Mouse (Mus musculus): ENCODE results near the gene Sh3pxd2b. TPM values are rescaled to one million over a fixed set of nuclear protein-coding genes. Genes with fewer than 3 reads are reported as not detected.
A peak's percentile ranks its signal among the peaks of the same experiment; 100 is the strongest.

Sh3pxd2b gene
- total and polyA plus RNA-seq, 2 experiments from 2014 or later: 3.3 to 12.4 TPM

- no peak overlapping the region for H3K4me3 ChIP-seq (ENCODE audit: low read depth, low read length)
- no peak overlapping the region for H3K27ac ChIP-seq (ENCODE audit: low read depth)
- no peak overlapping the region for H3K4me2 ChIP-seq (ENCODE audit: low read depth, low read length)
- no peak for ATAC-seq (ENCODE audit: insufficient read depth, low read depth)
- no peaks in the 10 kb centered on the region for H3K36me3 ChIP-seq (replicated peaks; ENCODE audit: control insufficient read depth, insufficient read depth, low read length)
- no peak overlapping the region for H3K9ac ChIP-seq (replicated peaks; ENCODE audit: low read depth, low read length)
- WGBS: 80% methylated on average over 3 of the region's 3 CpGs
- H3K4me1 ChIP-seq (ENCODE audit: control insufficient read depth, insufficient read depth): no peaks in the 10 kb centered on the region
- no peak for DNase-seq (ENCODE audit: low spot score)
- H3K27me3 ChIP-seq (ENCODE audit: control insufficient read depth, insufficient read depth, low read length): no peaks in the 10 kb centered on the region
- TF ChIP-seq CTCF (IDR thresholded peaks at IDR 0.05; ENCODE audit: low read depth): no peak
- no peak for TF ChIP-seq EP300 (IDR thresholded peaks at IDR 0.05; ENCODE audit: low read depth)
- H3K9me3 ChIP-seq (replicated peaks; ENCODE audit: control insufficient read depth, low read length): no peaks in the 10 kb centered on the region
Observed at GRCm38 (mm10) chr11:32316009-32316408, 31.6 kb upstream of the Sh3pxd2b start.

GRCm38 (mm10) chr11:32320507-32321195 is 27.0 kb upstream of the Sh3pxd2b start:
- Histone ChIP-seq H3K36me3 (replicated peaks; ENCODE audit: control insufficient read depth, insufficient read depth, low read length) (no peaks in the 10 kb centered on the region), H3K4me3 (ENCODE audit: low read depth, low read length) (no peak overlapping the region), H3K9me3 (replicated peaks; ENCODE audit: control insufficient read depth, low read length) (no peaks in the 10 kb centered on the region), H3K4me2 (ENCODE audit: low read depth, low read length) (no peak overlapping the region), H3K27ac (ENCODE audit: low read depth) (no peak overlapping the region), H3K4me1 (ENCODE audit: control insufficient read depth, insufficient read depth) (no peaks in the 10 kb centered on the region), H3K9ac (replicated peaks; ENCODE audit: low read depth, low read length) (no peak overlapping the region), H3K27me3 (ENCODE audit: control insufficient read depth, insufficient read depth, low read length) (no peaks in the 10 kb centered on the region)
- DNase-seq (ENCODE audit: low spot score) (no peak), ATAC-seq (ENCODE audit: insufficient read depth, low read depth) (no peak)
- 49% methylated on average over 11 of the region's 11 CpGs for WGBS
- TF ChIP-seq EP300 (IDR thresholded peaks at IDR 0.05; ENCODE audit: low read depth): no peak
- TF ChIP-seq CTCF (IDR thresholded peaks at IDR 0.05; ENCODE audit: low read depth): no peak

GRCm38 (mm10) chr11:32321196-32321565 is 26.4 kb upstream of the Sh3pxd2b start:
- TF ChIP-seq EP300 (IDR thresholded peaks at IDR 0.05; ENCODE audit: low read depth) (no peak), CTCF (IDR thresholded peaks at IDR 0.05; ENCODE audit: low read depth) (peak; percentile 77)
- H3K36me3 ChIP-seq (replicated peaks; ENCODE audit: control insufficient read depth, insufficient read depth, low read length): no peaks in the 10 kb centered on the region
- peak; percentile 26 for DNase-seq (ENCODE audit: low spot score)
- no peaks in the 10 kb centered on the region for H3K27me3 ChIP-seq (ENCODE audit: control insufficient read depth, insufficient read depth, low read length)
- H3K4me1 ChIP-seq (ENCODE audit: control insufficient read depth, insufficient read depth): no peaks in the 10 kb centered on the region
- H3K9ac ChIP-seq (replicated peaks; ENCODE audit: low read depth, low read length): no peak overlapping the region
- H3K4me2 ChIP-seq (ENCODE audit: low read depth, low read length): no peak overlapping the region
- H3K27ac ChIP-seq (ENCODE audit: low read depth): no peak overlapping the region
- 33% methylated on average over 8 of the region's 8 CpGs for WGBS
- H3K4me3 ChIP-seq (ENCODE audit: low read depth, low read length): no peak overlapping the region
- no peaks in the 10 kb centered on the region for H3K9me3 ChIP-seq (replicated peaks; ENCODE audit: control insufficient read depth, low read length)
- no peak for ATAC-seq (ENCODE audit: insufficient read depth, low read depth)

GRCm38 (mm10) chr11:32324609-32325008 is 23.0 kb upstream of the Sh3pxd2b start:
- WGBS: 7% methylated on average over 15 of the region's 15 CpGs
- Histone ChIP-seq H3K9ac (replicated peaks; ENCODE audit: low read depth, low read length) (no peak overlapping the region), H3K4me2 (ENCODE audit: low read depth, low read length) (peak overlapping the region; percentile 47), H3K4me1 (ENCODE audit: control insufficient read depth, insufficient read depth) (no peaks in the 10 kb centered on the region), H3K27ac (ENCODE audit: low read depth) (no peak overlapping the region), H3K4me3 (ENCODE audit: low read depth, low read length) (peak overlapping the region; percentile 10), H3K36me3 (replicated peaks; ENCODE audit: control insufficient read depth, insufficient read depth, low read length) (no peaks in the 10 kb centered on the region), H3K27me3 (ENCODE audit: control insufficient read depth, insufficient read depth, low read length) (no peaks in the 10 kb centered on the region), H3K9me3 (replicated peaks; ENCODE audit: control insufficient read depth, low read length) (no peaks in the 10 kb centered on the region)
- ATAC-seq (ENCODE audit: insufficient read depth, low read depth) (peak; percentile 87), DNase-seq (ENCODE audit: low spot score) (peak; percentile 81)
- TF ChIP-seq EP300 (IDR thresholded peaks at IDR 0.05; ENCODE audit: low read depth): no peak
- TF ChIP-seq CTCF (IDR thresholded peaks at IDR 0.05; ENCODE audit: low read depth): peak; percentile 87

DNA sequence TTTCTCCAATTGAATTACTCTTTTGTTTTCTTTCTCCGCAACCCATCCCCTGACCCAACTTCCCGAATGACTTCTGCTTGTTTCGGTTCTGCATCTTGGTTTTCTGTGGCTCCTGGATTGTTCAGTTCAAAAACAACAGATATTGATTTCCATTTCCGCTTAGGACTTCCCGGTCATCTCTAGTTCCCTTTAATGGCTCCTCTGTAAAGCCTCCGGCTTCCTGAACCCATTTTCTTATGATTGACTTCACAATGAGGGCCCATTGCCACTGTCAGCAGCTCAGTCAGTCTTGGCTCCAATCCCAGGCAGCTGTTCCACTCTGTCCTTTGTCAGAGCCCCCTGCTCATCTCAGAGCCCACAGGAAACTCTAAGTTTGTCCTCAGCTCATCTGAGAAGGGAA is 16.5 kb upstream of the Sh3pxd2b start:
- 37% methylated on average over 6 of the region's 6 CpGs for WGBS
- peak; percentile 45 for DNase-seq (ENCODE audit: low spot score)
- no peaks in the 10 kb centered on the region for H3K27me3 ChIP-seq (ENCODE audit: control insufficient read depth, insufficient read depth, low read length)
- no peaks in the 10 kb centered on the region for H3K9me3 ChIP-seq (replicated peaks; ENCODE audit: control insufficient read depth, low read length)
- H3K9ac ChIP-seq (replicated peaks; ENCODE audit: low read depth, low read length): no peak overlapping the region
- no peak overlapping the region for H3K27ac ChIP-seq (ENCODE audit: low read depth)
- H3K36me3 ChIP-seq (replicated peaks; ENCODE audit: control insufficient read depth, insufficient read depth, low read length): no peaks in the 10 kb centered on the region
- no peak for TF ChIP-seq CTCF (IDR thresholded peaks at IDR 0.05; ENCODE audit: low read depth)
- no peak for TF ChIP-seq EP300 (IDR thresholded peaks at IDR 0.05; ENCODE audit: low read depth)
- H3K4me1 ChIP-seq (ENCODE audit: control insufficient read depth, insufficient read depth): no peaks in the 10 kb centered on the region
- ATAC-seq (ENCODE audit: insufficient read depth, low read depth): no peak
- no peak overlapping the region for H3K4me3 ChIP-seq (ENCODE audit: low read depth, low read length)
- no peak overlapping the region for H3K4me2 ChIP-seq (ENCODE audit: low read depth, low read length)

DNA sequence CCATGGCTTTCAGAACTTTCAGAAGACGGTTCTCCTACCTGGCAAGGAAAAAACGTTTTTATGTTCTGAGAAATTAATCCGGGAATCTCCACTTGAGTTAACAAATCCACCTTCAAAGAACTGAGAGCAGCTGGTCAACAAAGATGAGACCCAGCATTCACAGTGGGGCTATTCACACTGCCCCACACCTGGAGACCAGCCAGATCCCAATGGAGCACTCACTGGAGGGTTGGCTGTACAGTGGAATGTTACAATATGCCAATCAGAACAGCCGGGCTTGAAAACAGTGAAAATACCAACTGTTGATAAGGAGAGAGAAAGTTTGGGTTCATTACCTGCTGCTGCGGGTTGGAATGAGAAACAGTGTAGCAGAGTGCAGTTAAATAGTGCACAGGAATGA is 15.8 kb upstream of the Sh3pxd2b start:
- Histone ChIP-seq H3K9me3 (replicated peaks; ENCODE audit: control insufficient read depth, low read length) (0 out of 2 replicates have a peak, but pooled peaks cover 3% of the 10 kb centered on the region), H3K9ac (replicated peaks; ENCODE audit: low read depth, low read length) (no peak overlapping the region), H3K4me2 (ENCODE audit: low read depth, low read length) (no peak overlapping the region), H3K36me3 (replicated peaks; ENCODE audit: control insufficient read depth, insufficient read depth, low read length) (no peaks in the 10 kb centered on the region), H3K4me1 (ENCODE audit: control insufficient read depth, insufficient read depth) (no peaks in the 10 kb centered on the region), H3K27me3 (ENCODE audit: control insufficient read depth, insufficient read depth, low read length) (no peaks in the 10 kb centered on the region), H3K4me3 (ENCODE audit: low read depth, low read length) (no peak overlapping the region), H3K27ac (ENCODE audit: low read depth) (no peak overlapping the region)
- no peak for TF ChIP-seq CTCF (IDR thresholded peaks at IDR 0.05; ENCODE audit: low read depth)
- TF ChIP-seq EP300 (IDR thresholded peaks at IDR 0.05; ENCODE audit: low read depth): no peak
- DNase-seq (ENCODE audit: low spot score) (no peak), ATAC-seq (ENCODE audit: insufficient read depth, low read depth) (no peak)
- 45% methylated on average over 5 of the region's 5 CpGs for WGBS

Measured in heart, postnatal 0 days (tissue).